ENCODE assay signal across 23 mouse cellular contexts in the genomic region with DNA sequence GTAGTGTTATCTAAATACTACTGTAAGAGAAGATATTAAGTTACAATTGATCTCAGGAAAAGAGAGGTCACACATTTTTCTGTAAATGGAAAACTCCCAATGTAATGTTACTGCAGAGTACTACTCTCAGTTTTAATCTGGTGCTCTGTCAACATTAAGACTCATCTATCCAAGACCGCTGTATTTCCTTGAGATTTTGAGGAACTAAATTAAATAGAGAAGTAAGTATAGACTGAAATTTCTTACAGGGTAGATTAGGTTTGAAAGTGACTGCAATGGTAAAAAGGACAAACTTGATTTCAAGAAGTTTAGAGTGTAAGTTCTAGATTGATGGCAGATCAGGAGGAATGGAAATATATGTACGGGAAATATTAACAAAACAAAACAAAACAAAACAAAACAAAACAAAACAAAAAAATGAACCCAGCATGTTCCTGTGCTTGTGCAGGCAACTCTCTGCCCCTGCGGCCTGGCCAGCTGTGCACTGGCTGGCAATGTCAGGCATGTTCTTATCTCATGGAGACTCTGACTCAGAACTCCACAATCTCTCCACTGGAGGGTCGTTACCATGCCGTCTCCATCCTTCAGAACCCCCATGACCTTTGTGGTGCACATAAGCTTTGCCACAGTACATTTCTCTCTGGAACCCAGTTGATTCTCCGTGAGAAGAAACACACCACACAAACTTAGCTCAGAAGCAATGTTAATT. TPM values are rescaled to one million over a fixed set of nuclear protein-coding genes. Genes with fewer than 3 reads are reported as not detected.
DNase-seq lines count a peak whose midpoint lies in the region; ATAC-seq and TF ChIP-seq lines count a peak whose summit lies in the region.
"Had no signal": no experiment of that assay in that cellular context is flagged by ENCODE, and none has a peak within 500 bp of the region (broad histone marks: within the 10 kb centered on the region; RNA-seq: fewer than 3 reads in every experiment).

No protein-coding gene starts in this region.

- peaks cover 0 to 2% of the 10 kb centered on the region in 2 experiments; a peak in 3 of 4 replicates for H3K4me1 ChIP-seq in heart, embryonic 14.5 days (ENCODE audit: control insufficient read depth in 2 of 2, insufficient read depth in 2 of 2, low read length in 2 of 2)
- H3K4me1 ChIP-seq in heart, adult 2 months (ENCODE audit: control insufficient read depth, insufficient read depth, low read length) = no peaks in the 10 kb centered on the region
- H3K4me1 ChIP-seq in intestine, embryonic 16.5 days (ENCODE audit: control insufficient read depth, insufficient read depth, low read length) = no peaks in the 10 kb centered on the region
- H3K4me1 ChIP-seq: forebrain, embryonic 13.5 days; limb, embryonic 12.5 days; midbrain, embryonic 12.5 days had no signal

- H3K27me3 ChIP-seq in heart, embryonic 14.5 days (ENCODE audit: control insufficient read depth, insufficient read depth, low read length) = no peaks in the 10 kb centered on the region
- H3K27me3 ChIP-seq in heart, adult 2 months (ENCODE audit: control insufficient read depth, insufficient read depth, low read length) = no peaks in the 10 kb centered on the region
- H3K27me3 ChIP-seq in C2C12 (ENCODE audit: control insufficient read depth, insufficient read depth, insufficient read length) = no peaks in the 10 kb centered on the region
- no peaks in the 10 kb centered on the region for H3K27me3 ChIP-seq in intestine, embryonic 16.5 days (replicated peaks; ENCODE audit: control insufficient read depth, insufficient read depth, low read length)
- H3K27me3 ChIP-seq: forebrain, embryonic 13.5 days; limb, embryonic 12.5 days; midbrain, embryonic 12.5 days had no signal

- no peak for TF ChIP-seq POLR2A in heart, adult 2 months (IDR thresholded peaks at IDR 0.05; ENCODE audit: insufficient read depth, low read depth, low read length)

- no peak overlapping the region for H3K4me2 ChIP-seq in heart, embryonic 14.5 days (ENCODE audit: low read length)
- no peak overlapping the region for H3K4me2 ChIP-seq in intestine, embryonic 16.5 days (ENCODE audit: low read depth, low read length)
- H3K4me2 ChIP-seq: forebrain, embryonic 13.5 days; hindbrain, embryonic 14.5 days; limb, embryonic 12.5 days; liver, embryonic 11.5 days; midbrain, embryonic 12.5 days had no signal

- H3K79me2 ChIP-seq in heart, adult 2 months (replicated peaks; ENCODE audit: control insufficient read depth, insufficient read depth, low read length) = no peaks in the 10 kb centered on the region
- H3K79me2 ChIP-seq in C2C12 (ENCODE audit: control insufficient read depth, insufficient read depth) = no peaks in the 10 kb centered on the region

- no peak overlapping the region for H3K4me3 ChIP-seq in heart, embryonic 14.5 days (ENCODE audit: control insufficient read depth in 1 of 2, insufficient read depth in 1 of 2, low read depth in 1 of 2, low read length in 2 of 2)
- no peak overlapping the region for H3K4me3 ChIP-seq in heart, adult 2 months
- no peak overlapping the region for H3K4me3 ChIP-seq in C2C12 (ENCODE audit: insufficient read depth, poor library complexity, severe bottlenecking)
- H3K4me3 ChIP-seq in intestine, embryonic 16.5 days (ENCODE audit: low read length) = no peak overlapping the region
- H3K4me3 ChIP-seq: forebrain, embryonic 13.5 days; gastrocnemius, adult 2 months; limb, embryonic 12.5 days; midbrain, embryonic 12.5 days had no signal

- intact Hi-C loops in heart, adult 2 months (cut with DNase I) = no loop called here

- TF ChIP-seq CTCF in heart, adult 2 months (IDR thresholded peaks at IDR 0.05) = no peak
- TF ChIP-seq CTCF in C2C12 (IDR thresholded peaks at IDR 0.05; ENCODE audit: control insufficient read depth, insufficient read depth, insufficient read length) = no peak

- no peaks in the 10 kb centered on the region for H3K79me3 ChIP-seq in C2C12 (ENCODE audit: low read depth)

- whole genome bisulfite sequencing in heart, embryonic 14.5 days = 33% methylated on average over 6 of the region's 6 CpGs
- 40% methylated on average over 6 of the region's 6 CpGs for WGBS in heart, adult 2 months
- WGBS in intestine, embryonic 16.5 days = 71% methylated on average over 6 of the region's 6 CpGs

- no peak for DNase-seq in heart, adult 2 months
- peak; percentile 46 for DNase-seq in NIH3T3 (ENCODE audit: low read depth)
- no peak for DNase-seq in cerebellum, postnatal 36 days
- DNase-seq: adrenal gland, adult 2 months; cerebellum, adult 2 months; cerebellum, postnatal 25 days; gastrocnemius, adult 2 months; kidney, adult 9 months; kidney, postnatal 14 days; liver, postnatal 0 days had no signal

- no peaks in the 10 kb centered on the region for H3K36me3 ChIP-seq in heart, embryonic 14.5 days (ENCODE audit: control insufficient read depth, insufficient read depth, low read length)
- H3K36me3 ChIP-seq in heart, adult 2 months (ENCODE audit: control insufficient read depth, insufficient read depth, low read length) = no peaks in the 10 kb centered on the region
- no peaks in the 10 kb centered on the region for H3K36me3 ChIP-seq in C2C12 (ENCODE audit: control insufficient read depth, insufficient read depth)
- no peaks in the 10 kb centered on the region for H3K36me3 ChIP-seq in intestine, embryonic 16.5 days (ENCODE audit: control insufficient read depth, insufficient read depth, low read length)
- H3K36me3 ChIP-seq: limb, embryonic 12.5 days; midbrain, embryonic 12.5 days had no signal

- ATAC-seq in heart, embryonic 14.5 days (ENCODE audit: insufficient number of reproducible peaks, insufficient read depth, low FRiP score, low read depth) = 0 out of 2 replicates have a peak, but pooled peaks have one; percentile 26
- ATAC-seq in megakaryocyte, adult 5-6 weeks (ENCODE audit: poor library complexity, severe bottlenecking) = peak; percentile 86
- ATAC-seq in intestine, embryonic 16.5 days = no peak
- ATAC-seq: CD4-positive, CD25-positive, alpha-beta regulatory T cell, adult 4 months; forebrain, embryonic 13.5 days; liver, postnatal 0 days; lung, postnatal 0 days had no signal

- no peak for TF ChIP-seq EP300 in heart, adult 2 months (IDR thresholded peaks at IDR 0.05; ENCODE audit: insufficient read depth, low read depth, low read length)

- H3K9ac ChIP-seq in heart, embryonic 14.5 days (ENCODE audit: low read length) = no peak overlapping the region
- no peak overlapping the region for H3K9ac ChIP-seq in heart, adult 2 months (ENCODE audit: low read depth, low read length)
- no peak overlapping the region for H3K9ac ChIP-seq in intestine, embryonic 16.5 days (ENCODE audit: low read depth, low read length)
- H3K9ac ChIP-seq: forebrain, embryonic 13.5 days; hindbrain, embryonic 14.5 days; limb, embryonic 12.5 days; liver, postnatal 0 days; midbrain, embryonic 12.5 days had no signal

- H3K9me3 ChIP-seq in heart, embryonic 14.5 days (ENCODE audit: control insufficient read depth, low read length) = no peaks in the 10 kb centered on the region
- no peaks in the 10 kb centered on the region for H3K9me3 ChIP-seq in intestine, embryonic 16.5 days (ENCODE audit: control insufficient read depth, low read length)
- H3K9me3 ChIP-seq: forebrain, embryonic 13.5 days; limb, embryonic 12.5 days; midbrain, embryonic 12.5 days had no signal

- H3K27ac ChIP-seq in heart, embryonic 14.5 days (replicated peaks in 1 of 2; ENCODE audit: control insufficient read depth in 1 of 2, insufficient read depth in 1 of 2, low read depth in 2 of 2, low read length in 2 of 2) = peak overlapping the region; percentile 5 to 10; a peak in 2 of 4 replicates
- H3K27ac ChIP-seq in heart, adult 2 months = no peak overlapping the region
- H3K27ac ChIP-seq in intestine, embryonic 16.5 days (ENCODE audit: low read length) = no peak overlapping the region
- H3K27ac ChIP-seq: forebrain, embryonic 13.5 days; gastrocnemius, adult 2 months; hindbrain, embryonic 14.5 days; limb, embryonic 12.5 days; midbrain, embryonic 12.5 days; stomach, postnatal 0 days had no signal

- no peak overlapping the region for H3ac ChIP-seq in C2C12 (ENCODE audit: control insufficient read depth, insufficient read length, low read depth)

TF ChIP-seq in C2C12, 6 proteins besides CTCF, POLR2A, EP300 and RAD21:
- TF ChIP-seq MYOD1 (IDR thresholded peaks at IDR 0.05; ENCODE audit: control insufficient read depth, insufficient read length, low read depth) (peak; percentile 79), MYOG (IDR thresholded peaks at IDR 0.05; ENCODE audit: control insufficient read depth, extremely low read depth, insufficient read length) (no peak)

RNA-seq across cellular contexts. Expression of a gene that starts 11.3 kb away (rescaled TPM):
- 94.3 and 102 TPM in 2 replicates for polyA plus RNA-seq in heart, embryonic 14.5 days (2014; fragmentation: Nextera tagmentation; extraction: Ambion mirVana)
- 10 to 100 TPM; 40.5 to 45.9 TPM for total RNA-seq in heart, adult 2 months (2021)
- polyA plus RNA-seq in heart, adult 2 months (2012; rRNA removed) = 36.5 and 83.3 TPM in 2 replicates
- polyA plus RNA-seq in C2C12 (2012; fragmentation: generic; extraction: Trizol) = 63.8 TPM
- 36.8 and 42.5 TPM in 2 replicates for total RNA-seq in megakaryocyte, adult 5-6 weeks (2015)
- total RNA-seq in megakaryocyte, adult 5-6 weeks (2017) = 47.4 and 51.7 TPM in 2 replicates
- 104 and 113 TPM in 2 replicates for polyA plus RNA-seq in intestine, embryonic 16.5 days (2015; fragmentation: Nextera tagmentation; extraction: Ambion mirVana)

RNA-seq across cellular contexts. Expression of a gene that starts 20.3 kb away (rescaled TPM):
- 5.9 and 6.2 TPM in 2 replicates for polyA plus RNA-seq in heart, embryonic 14.5 days (2014; fragmentation: Nextera tagmentation; extraction: Ambion mirVana)
- under 1 TPM; 0.11 to 0.18 TPM for total RNA-seq in heart, adult 2 months (2021)
- polyA plus RNA-seq in heart, adult 2 months (2012; rRNA removed) = 0.18 and 0.41 TPM in 2 replicates
- polyA plus RNA-seq in C2C12 (2012; fragmentation: generic; extraction: Trizol) = 0.98 TPM
- total RNA-seq in megakaryocyte, adult 5-6 weeks (2015) = 0.18 and 0.27 TPM in 2 replicates
- 0.28 TPM in 1 of 2 replicates, not detected in the other for total RNA-seq in megakaryocyte, adult 5-6 weeks (2017)
- 3.5 and 3.9 TPM in 2 replicates for polyA plus RNA-seq in intestine, embryonic 16.5 days (2015; fragmentation: Nextera tagmentation; extraction: Ambion mirVana)
- total RNA-seq: neutrophil, adult 5-6 weeks had no signal

Comparison
In these comparisons a context has a peak if more than half of its experiments do, and no peak if none do; other contexts are left out.
1. H3K27ac ChIP-seq: peak in heart, embryonic 14.5 days (2 of 2); none in heart, adult 2 months (single experiment) and intestine, embryonic 16.5 days (single experiment).